Mouse (Mus musculus): ENCODE measurements around the gene B3gat2.
A peak's percentile ranks its signal among the peaks of the same experiment; 100 is the strongest.

DNA sequence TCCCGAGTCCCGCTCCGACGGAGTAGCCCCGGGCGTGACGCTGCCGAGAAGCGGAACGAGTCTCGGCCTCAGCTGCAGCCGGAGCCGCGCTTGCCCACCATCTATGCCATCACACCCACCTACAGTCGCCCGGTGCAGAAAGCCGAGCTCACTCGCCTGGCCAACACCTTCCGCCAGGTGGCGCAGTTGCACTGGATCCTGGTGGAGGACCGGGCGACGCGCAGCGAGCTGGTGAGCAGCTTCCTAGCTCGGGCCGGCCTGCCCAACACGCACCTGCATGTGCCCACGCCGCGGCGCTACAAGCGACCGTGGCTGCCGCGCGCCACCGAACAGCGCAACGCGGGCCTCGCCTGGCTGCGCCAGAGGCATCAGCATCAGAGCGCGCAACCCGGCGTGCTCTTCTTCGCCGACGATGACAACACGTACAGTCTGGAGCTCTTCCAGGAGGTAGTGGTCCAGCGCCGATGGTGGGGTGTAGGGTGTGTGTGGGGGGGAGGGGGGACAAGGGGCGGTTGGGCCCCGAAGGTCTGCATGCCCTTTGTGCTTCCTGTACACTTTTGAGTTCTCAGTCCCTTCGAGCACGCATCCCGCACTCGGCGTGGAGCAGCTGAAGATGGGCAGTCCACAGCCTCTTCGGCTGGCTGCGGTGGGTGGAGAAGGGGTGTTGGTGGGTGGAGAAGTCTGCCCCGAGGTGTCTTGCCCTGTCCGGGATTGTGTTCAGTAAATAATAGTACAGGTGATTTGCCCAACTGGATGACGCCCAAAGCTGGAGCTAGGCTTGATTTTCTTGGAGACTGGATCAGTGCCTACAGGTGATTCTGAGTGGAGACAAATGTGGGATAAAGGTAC lies 1.5 kb downstream of the B3gat2 start:
- no peak for TF ChIP-seq POLR2A (IDR thresholded peaks at IDR 0.05; ENCODE audit: borderline replicate concordance, control insufficient read depth, low read depth, low read length)
- peak; percentile 92 for TF ChIP-seq CTCF (IDR thresholded peaks at IDR 0.05; ENCODE audit: control insufficient read depth, insufficient read depth, low read length)

Measured in bone marrow, adult 2 months (tissue).